Mouse (Mus musculus): ENCODE data around the gene Tor1a. TPM values are rescaled to one million over a fixed set of nuclear protein-coding genes. Genes with fewer than 3 reads are reported as not detected.
A peak's percentile ranks its signal among the peaks of the same experiment; 100 is the strongest.
"Not testable (repeated sequence)": the region's sequence is repeated elsewhere in the genome, so short reads cannot be mapped to it uniquely, and the experiment has no call there.

The Tor1a gene
- polyA plus RNA-seq, 2 experiments from 2014 or later, result 63.1 to 67.7 TPM

- ATAC-seq, result peak; percentile 97
These were observed 14.8 kb downstream of the Tor1a start, which contains the start of gene Tor1b for GRCm38 (mm10) chr2:30952824-30953490. Tor1b (plus strand) TSS chr2:30952959.

- ATAC-seq, result no peak
These were observed 15.3 kb downstream of the Tor1a start for GRCm38 (mm10) chr2:30952457-30952823.

- peak; percentile 95 for ATAC-seq
These were observed 25.1 kb downstream of the Tor1a start for GRCm38 (mm10) chr2:30942603-30943011.

GRCm38 (mm10) chr2:30942116-30942515 lies 25.6 kb downstream of the Tor1a start:
- ATAC-seq, result not testable (repeated sequence)

- ATAC-seq, result no peak
These were observed 26.1 kb downstream of the Tor1a start for GRCm38 (mm10) chr2:30941586-30941985.

- no peak for ATAC-seq
These were observed 29.1 kb downstream of the Tor1a start for GRCm38 (mm10) chr2:30938574-30938991.

GRCm38 (mm10) chr2:30937731-30938130 lies 30.0 kb downstream of the Tor1a start:
- ATAC-seq, result no peak

- ATAC-seq, result no peak
These were observed 30.9 kb downstream of the Tor1a start for GRCm38 (mm10) chr2:30936808-30937207.

- ATAC-seq, result peak; percentile 40
These were observed 33.7 kb downstream of the Tor1a start for GRCm38 (mm10) chr2:30933917-30934450.

- ATAC-seq, result no peak
These were observed 34.7 kb downstream of the Tor1a start for GRCm38 (mm10) chr2:30933032-30933431.

- ATAC-seq, result no peak
These were observed 35.8 kb downstream of the Tor1a start for GRCm38 (mm10) chr2:30931922-30932321.

GRCm38 (mm10) chr2:30930846-30931245 lies 36.9 kb downstream of the Tor1a start:
- ATAC-seq, result not testable (repeated sequence)

- ATAC-seq, result no peak
These were observed 38.2 kb downstream of the Tor1a start, which contains the start of gene Ptges for GRCm38 (mm10) chr2:30929483-30930045. Ptges (minus strand) TSS chr2:30929863.

GRCm38 (mm10) chr2:30928893-30929482 lies 38.7 kb downstream of the Tor1a start:
- no peak for ATAC-seq

- ATAC-seq, result no peak
These were observed 39.7 kb downstream of the Tor1a start for GRCm38 (mm10) chr2:30927844-30928628.

GRCm38 (mm10) chr2:30927151-30927781 lies 40.5 kb downstream of the Tor1a start:
- no peak for ATAC-seq

- ATAC-seq, result no peak
These were observed 41.4 kb downstream of the Tor1a start for GRCm38 (mm10) chr2:30926381-30926780.

GRCm38 (mm10) chr2:30925181-30925580 lies 42.6 kb downstream of the Tor1a start:
- no peak for ATAC-seq

GRCm38 (mm10) chr2:30923099-30923498 lies 44.6 kb downstream of the Tor1a start:
- no peak for ATAC-seq

GRCm38 (mm10) chr2:30920216-30920615 lies 47.5 kb downstream of the Tor1a start:
- ATAC-seq, result no peak

- no peak for ATAC-seq
These were observed 48.9 kb downstream of the Tor1a start for GRCm38 (mm10) chr2:30918780-30919329.

- ATAC-seq, result no peak
These were observed 49.6 kb downstream of the Tor1a start for GRCm38 (mm10) chr2:30918126-30918525.
